Mouse (Mus musculus) adrenal gland, adult 2 months (tissue): ENCODE results near the gene Rps25. TPM values are rescaled to one million over a fixed set of nuclear protein-coding genes. Genes with fewer than 3 reads are reported as not detected.

Experiments
- DNase-seq: peaks from one replicate; pipeline ENCODE4 v3.0.0; 2021
- microRNA-seq, 2 experiments: library from miRNA; unstranded; fragments of <30 nt; microRNA quantifications; one replicate each; pipeline ENCODE4 v1.2.0; 2021
- polyA plus RNA-seq: library from polyadenylated mRNA; depleted of rRNA; stranded (reverse); fragments of >200 nt; gene quantifications from 2 replicates; pipeline ENCODE4 v1.2.3, GENCODE M21; 2012; rRNA removed
- total RNA-seq, 2 experiments: library from RNA; stranded (reverse); gene quantifications; 2 replicates each; pipeline ENCODE4 v1.2.3; 2021

The Rps25 gene
- total and polyA plus RNA-seq, 3 experiments = 23.2 to 1,177 (median 1,025) TPM

DNA sequence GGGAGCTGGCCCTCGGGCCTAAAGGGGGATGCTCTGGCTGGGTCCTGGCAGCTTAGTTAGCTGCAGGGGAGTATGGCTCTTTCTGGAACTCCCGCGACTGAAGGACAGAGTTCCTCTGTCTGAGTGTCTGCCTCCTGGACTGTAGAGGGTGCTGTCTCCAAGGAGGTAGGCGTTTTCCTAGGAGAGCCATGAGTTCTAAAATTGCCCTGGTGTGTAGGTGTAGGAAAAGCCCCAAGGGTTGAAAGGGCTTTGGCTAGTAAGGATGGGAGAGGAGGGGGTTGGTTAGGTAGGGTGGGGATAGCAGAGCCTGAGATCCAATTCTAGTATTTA is 47.9 kb downstream of the Rps25 start, which contains the start of gene Upk2:
Gene Upk2, minus strand, starts transcription at position 86 of the 330 bp plus-strand sequence.
- DNase-seq = no peak

DNA sequence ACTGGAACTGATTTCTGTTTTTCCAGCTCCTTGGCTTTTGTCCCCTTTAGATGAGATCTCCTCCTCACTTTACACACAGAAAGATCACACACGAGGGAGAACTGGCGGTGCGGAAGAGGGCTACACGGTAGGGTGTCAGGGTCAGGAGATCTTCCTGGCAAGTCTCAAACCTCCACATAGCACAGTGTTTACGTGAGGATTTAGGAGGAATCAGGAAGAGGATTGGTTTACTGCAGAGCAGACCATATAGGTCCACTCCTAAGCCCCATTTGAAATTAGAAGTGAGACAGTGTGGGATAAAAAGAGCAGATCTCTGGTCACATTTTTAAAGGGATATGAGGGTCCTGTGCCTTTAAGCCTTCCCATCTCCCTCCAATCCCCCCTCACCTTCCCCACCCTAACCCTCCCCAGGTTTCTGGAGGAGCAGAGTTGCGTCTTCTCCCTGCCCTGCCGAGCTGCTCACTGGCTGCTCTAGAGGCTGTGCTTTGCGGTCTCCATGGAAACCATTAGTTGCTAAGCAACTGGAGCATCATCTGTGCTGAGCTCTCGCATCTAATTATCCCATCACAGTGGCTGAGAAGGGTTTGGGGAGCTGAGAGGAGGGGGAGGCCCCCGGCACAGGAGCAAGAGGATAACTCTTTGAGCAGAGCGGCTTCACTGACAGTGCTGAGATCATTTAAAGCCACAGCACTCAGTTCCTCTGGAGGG is 50.2 kb downstream of the Rps25 start:
- no peak for DNase-seq

Small RNA genes lying within 50 kb of the gene (microRNA-seq; reads per million reads assigned to microRNA genes)
- gene Mir7085 = 0.44 to 1.2 reads per million in 2 experiments

Other genes with a start within 250 kb of the Rps25 start
- 10 to 100 TPM; 26.2 to 31.5 TPM for gene Cbl, start 173.1 kb upstream of the Rps25 start, total RNA-seq
- gene Cbl, start 173.1 kb upstream of the Rps25 start, polyA plus RNA-seq = 7.8 and 8.7 TPM in 2 replicates
- gene Ccdc153, start 166.5 kb upstream of the Rps25 start, total RNA-seq = 1 to 10 TPM; 2.7 to 3.4 TPM
- gene Ccdc153, start 166.5 kb upstream of the Rps25 start, polyA plus RNA-seq = 0.26 and 0.63 TPM in 2 replicates
- not detected for gene Pdzd3, start 155.7 kb upstream of the Rps25 start, total RNA-seq
- gene Pdzd3, start 155.7 kb upstream of the Rps25 start, polyA plus RNA-seq = 0.06 TPM in 1 of 2 replicates, not detected in the other
- 10 to 100 TPM; 15.7 to 27.8 TPM for gene Nlrx1, start 138.5 kb upstream of the Rps25 start, total RNA-seq
- 25.3 and 27.7 TPM in 2 replicates for gene Nlrx1, start 138.5 kb upstream of the Rps25 start, polyA plus RNA-seq
- 10 to 100 TPM; 27.1 to 41.4 TPM for gene Abcg4, start 118.5 kb upstream of the Rps25 start, total RNA-seq
- gene Abcg4, start 118.5 kb upstream of the Rps25 start, polyA plus RNA-seq = 84.3 and 86.8 TPM in 2 replicates
- 10 to 100 TPM; 16.6 to 24.9 TPM for gene Hinfp, start 101.5 kb upstream of the Rps25 start, total RNA-seq
- gene Hinfp, start 101.5 kb upstream of the Rps25 start, polyA plus RNA-seq = 13.5 and 13.8 TPM in 2 replicates
- gene C2cd2l, start 86.9 kb upstream of the Rps25 start, total RNA-seq = 10 to 100 TPM; 46.1 to 59.0 TPM
- 100 and 106 TPM in 2 replicates for gene C2cd2l, start 86.9 kb upstream of the Rps25 start, polyA plus RNA-seq
- gene Dpagt1, start 81.1 kb upstream of the Rps25 start, total RNA-seq = 10 to 100 TPM; 28.2 to 36.1 TPM
- 55.8 and 68.2 TPM in 2 replicates for gene Dpagt1, start 81.1 kb upstream of the Rps25 start, polyA plus RNA-seq
- 10 to 100 TPM; 28.1 to 37.4 TPM for gene H2afx, start 72.4 kb upstream of the Rps25 start, total RNA-seq
- 124 and 134 TPM in 2 replicates for gene H2afx, start 72.4 kb upstream of the Rps25 start, polyA plus RNA-seq
- 10 to 100 TPM; 80.7 to 92.6 TPM for gene Hmbs, start 62.9 kb upstream of the Rps25 start, total RNA-seq
- gene Hmbs, start 62.9 kb upstream of the Rps25 start, polyA plus RNA-seq = 75.0 and 80.6 TPM in 2 replicates
- gene Vps11, start 45.5 kb upstream of the Rps25 start, total RNA-seq = 10 to 100 TPM; 57.9 to 58.4 TPM
- 32.2 and 39.4 TPM in 2 replicates for gene Vps11, start 45.5 kb upstream of the Rps25 start, polyA plus RNA-seq
- 100 to 1,000 TPM; 177 to 230 TPM for gene Hyou1, start 27.6 kb upstream of the Rps25 start, total RNA-seq
- gene Hyou1, start 27.6 kb upstream of the Rps25 start, polyA plus RNA-seq = 64.3 and 127 TPM in 2 replicates
- gene Slc37a4, start 10.3 kb upstream of the Rps25 start, total RNA-seq = 10 to 100 TPM; 14.4 to 15.6 TPM
- 27.9 and 33.5 TPM in 2 replicates for gene Slc37a4, start 10.3 kb upstream of the Rps25 start, polyA plus RNA-seq
- gene Trappc4, start 461 bp downstream of the Rps25 start, total RNA-seq = 10 to 100 TPM; 81.3 to 92.1 TPM
- gene Trappc4, start 461 bp downstream of the Rps25 start, polyA plus RNA-seq = 44.2 and 51.2 TPM in 2 replicates
- 10 to 100 TPM; 14.5 to 21.1 TPM for gene Ccdc84, start 11.4 kb downstream of the Rps25 start, total RNA-seq
- 12.3 and 23.7 TPM in 2 replicates for gene Ccdc84, start 11.4 kb downstream of the Rps25 start, polyA plus RNA-seq
- gene Foxr1, start 34.0 kb downstream of the Rps25 start, total RNA-seq = not detected
- not detected in 2 replicates for gene Foxr1, start 34.0 kb downstream of the Rps25 start, polyA plus RNA-seq
- not detected for gene Upk2, start 47.8 kb downstream of the Rps25 start, total RNA-seq
- not detected in 2 replicates for gene Upk2, start 47.8 kb downstream of the Rps25 start, polyA plus RNA-seq
- gene Bcl9l, start 75.7 kb downstream of the Rps25 start, total RNA-seq = 10 to 100 TPM; 41.9 to 61.1 TPM
- 62.7 and 64.5 TPM in 2 replicates for gene Bcl9l, start 75.7 kb downstream of the Rps25 start, polyA plus RNA-seq
- gene Cxcr5, start 154.7 kb downstream of the Rps25 start, total RNA-seq = under 1 TPM in 1 of 2 experiments, not detected in 1; 0.17 TPM
- gene Cxcr5, start 154.7 kb downstream of the Rps25 start, polyA plus RNA-seq = 0.15 and 0.26 TPM in 2 replicates
- gene Ddx6, start 197.8 kb downstream of the Rps25 start, total RNA-seq = 100 to 1,000 TPM; 114 to 121 TPM
- gene Ddx6, start 197.8 kb downstream of the Rps25 start, polyA plus RNA-seq = 7.2 and 9.1 TPM in 2 replicates